Mouse (Mus musculus) heart, postnatal 4 days (tissue): ENCODE results near the gene Trib2. TPM values are rescaled to one million over a fixed set of nuclear protein-coding genes. Genes with fewer than 3 reads are reported as not detected.
A peak's percentile ranks its signal among the peaks of the same experiment; 100 is the strongest.

ENCODE experiments used
- DNase-seq: peaks from one replicate; pipeline ENCODE4 v3.0.0; 2021
- microRNA-seq, 2 experiments: library from miRNA; unstranded; fragments of <30 nt; microRNA quantifications; one replicate each; pipeline ENCODE4 v1.2.0; 2021 to 2022
- total RNA-seq, 2 experiments: library from RNA; stranded (reverse); gene quantifications; 2 replicates each; pipeline ENCODE4 v1.2.3; 2021

Trib2 gene
- total RNA-seq, 2 experiments from 2014 or later = 73.6 to 83.6 TPM

DNA sequence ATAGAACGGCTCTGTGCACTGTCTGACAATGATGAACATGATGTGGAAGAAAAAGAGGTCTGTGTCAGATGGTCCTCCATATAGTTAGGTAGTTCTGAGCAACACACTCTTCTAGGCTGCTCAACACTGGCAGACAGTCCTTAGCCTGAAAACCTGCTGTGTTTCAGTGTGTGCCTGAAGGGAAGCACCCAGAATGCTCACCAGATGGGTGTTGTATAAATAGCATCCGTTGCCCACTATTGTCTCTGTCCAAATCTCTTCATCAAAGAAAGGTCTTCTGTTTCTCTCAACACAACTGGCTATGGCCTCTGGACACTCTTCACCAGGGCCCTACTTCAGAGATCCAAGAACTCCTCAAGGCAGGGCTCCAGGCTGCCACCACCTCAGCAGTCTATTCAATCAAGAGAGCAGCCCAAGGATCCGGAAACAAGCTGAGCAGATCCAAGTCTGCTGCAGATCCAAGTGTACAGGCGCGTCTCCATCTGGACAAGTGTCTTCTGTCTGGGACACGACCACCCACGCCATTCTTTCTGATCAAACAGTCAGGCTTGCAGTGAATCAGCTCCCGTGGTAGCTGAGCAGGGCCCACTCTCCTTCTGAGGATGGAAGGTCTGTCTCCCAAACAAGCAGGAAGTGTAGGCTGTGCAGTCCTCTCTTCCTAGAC is 55.1 kb downstream of the Trib2 start:
- DNase-seq = peak; percentile 29

- DNase-seq = no peak
Measured at GRCm38 (mm10) chr12:15760684-15761083, 56.0 kb downstream of the Trib2 start.

DNA sequence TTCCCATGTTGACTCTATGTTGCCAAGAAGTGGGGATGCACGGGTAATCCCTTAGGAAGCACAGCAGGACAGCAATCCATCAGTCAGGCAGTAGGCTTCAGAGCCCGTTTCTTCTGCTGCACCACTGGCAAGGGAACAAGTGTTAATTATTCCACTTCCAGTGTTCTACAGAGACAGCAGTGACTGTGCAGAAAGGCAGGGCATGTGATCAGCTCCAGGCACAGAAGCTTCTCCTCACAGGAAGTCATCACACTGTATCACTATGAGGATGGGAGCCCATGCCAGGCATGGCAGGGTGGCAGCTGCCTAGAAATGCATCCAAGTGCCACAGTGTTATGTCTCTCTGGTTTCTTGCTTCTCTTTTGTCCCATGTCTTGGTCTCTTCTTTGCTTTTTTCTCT is 57.9 kb downstream of the Trib2 start:
- DNase-seq = no peak

DNA sequence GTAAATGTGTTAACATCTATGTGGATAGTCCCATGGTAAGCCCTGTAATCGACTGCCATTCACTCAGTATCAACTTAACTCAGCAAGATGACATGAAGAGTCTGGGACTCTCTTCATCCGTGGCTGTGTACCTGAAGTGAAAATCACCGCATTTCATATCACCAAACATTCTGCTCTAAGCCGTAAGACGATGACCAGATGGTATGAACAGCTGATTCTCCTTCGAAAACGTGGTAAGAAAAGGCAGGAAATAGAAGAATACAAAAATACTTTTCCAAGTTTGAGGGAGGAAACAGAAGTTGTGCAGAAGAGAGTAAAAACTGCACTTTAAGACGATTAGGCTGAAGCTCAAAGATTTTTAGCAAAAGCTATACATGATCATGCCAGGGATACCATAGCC is 59.4 kb downstream of the Trib2 start:
- DNase-seq = no peak

- no peak for DNase-seq
Measured at GRCm38 (mm10) chr12:15755030-15755690, 61.6 kb downstream of the Trib2 start.

DNA sequence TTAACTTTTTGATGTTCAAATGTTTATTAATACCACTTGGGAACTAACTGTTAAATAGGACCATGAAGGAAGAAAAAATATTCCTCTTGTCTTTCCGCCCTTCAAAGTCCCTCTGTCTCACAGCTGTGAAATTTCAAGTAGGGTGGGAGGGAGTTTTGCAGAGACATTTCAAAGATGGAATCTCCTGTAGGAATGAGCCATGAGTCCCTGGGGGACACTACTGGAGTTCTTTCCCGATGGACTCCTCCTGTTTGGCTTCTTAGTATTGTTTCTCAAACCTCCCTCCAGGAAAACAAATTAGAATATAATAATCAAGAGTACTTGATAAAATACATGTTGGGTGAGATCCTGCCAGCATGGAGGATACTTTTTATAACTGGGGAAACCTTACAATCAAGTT is 62.1 kb downstream of the Trib2 start:
- DNase-seq = peak; percentile 29

GRCm38 (mm10) chr12:15749646-15750195 is 67.0 kb downstream of the Trib2 start:
- no peak for DNase-seq

GRCm38 (mm10) chr12:15745752-15746151 is 71.0 kb downstream of the Trib2 start:
- peak; percentile 35 for DNase-seq

Small RNA genes within 50 kb of the gene (microRNA-seq; reads per million reads assigned to microRNA genes)
- gene Mir6387 = 0 reads per million in 2 experiments
